Mouse (Mus musculus): ENCODE data around the gene Nckap5.

The Nckap5 gene

DNA sequence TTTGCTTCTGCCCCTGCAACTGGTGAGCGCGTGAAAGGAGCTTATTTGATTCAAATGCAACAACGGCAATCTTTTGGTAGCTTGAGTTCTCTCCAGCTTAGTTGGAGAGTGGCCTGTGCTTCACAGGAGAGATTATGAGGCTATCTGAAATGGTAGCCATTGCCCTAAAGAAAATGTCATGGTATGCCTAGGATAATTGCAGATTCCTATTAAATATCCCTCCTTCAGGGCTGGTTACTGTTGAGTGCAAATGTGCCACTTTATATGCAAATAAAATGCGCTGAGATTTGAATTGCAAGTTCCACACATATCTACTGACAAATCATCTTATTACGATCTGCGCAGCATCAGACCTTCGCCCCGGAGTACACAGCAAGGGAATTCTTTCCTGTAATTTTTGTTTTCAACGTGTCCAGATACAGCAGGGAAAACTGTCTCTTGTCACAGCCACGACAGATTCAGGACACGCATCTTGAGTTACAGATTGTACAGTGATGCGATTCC is 272.8 kb downstream of the Nckap5 start:
- DNase-seq (ENCODE audit: low spot score in 2 of 2), result no peak

DNA sequence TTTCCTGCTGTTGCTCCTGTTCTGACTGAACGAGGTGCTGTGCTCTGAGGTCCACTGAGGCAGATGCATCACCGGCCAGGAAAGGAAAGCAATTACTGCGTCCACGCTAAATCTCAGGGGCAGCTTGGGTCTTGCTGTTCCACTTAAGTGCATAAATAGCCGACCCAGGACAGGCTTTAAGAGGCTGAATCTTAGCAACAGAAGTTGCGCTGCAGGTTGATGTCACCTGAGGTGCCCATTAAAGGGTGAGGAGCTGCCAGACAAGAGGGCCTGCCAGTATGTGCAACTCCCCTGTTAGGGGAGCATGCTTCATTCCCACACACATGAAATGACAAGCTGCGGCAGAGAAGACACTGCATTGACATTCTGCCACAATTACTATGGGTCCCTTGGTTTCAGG is 282.6 kb downstream of the Nckap5 start:
- no peak for DNase-seq (ENCODE audit: low spot score in 2 of 2)

DNA sequence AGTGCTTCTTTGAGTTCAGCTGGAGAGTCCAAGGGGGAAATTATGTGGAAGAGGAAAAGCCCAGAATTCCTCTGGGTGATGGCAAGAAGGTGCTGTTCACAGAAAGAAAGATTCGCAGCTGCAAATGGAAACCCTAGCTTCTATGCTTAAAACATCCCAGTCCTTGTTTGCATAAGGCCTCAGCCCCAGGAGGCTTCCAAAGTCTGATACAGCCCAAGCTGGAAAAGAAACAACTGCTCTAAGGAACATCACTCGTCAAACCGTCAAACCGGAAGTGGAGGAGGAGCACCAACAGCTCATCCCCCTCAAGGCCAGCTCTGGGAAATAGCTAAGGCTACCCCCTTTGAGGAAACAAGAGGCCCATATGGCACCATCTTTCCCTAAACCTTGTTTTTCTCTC is 286.1 kb downstream of the Nckap5 start:
- DNase-seq (ENCODE audit: low spot score in 2 of 2), result no peak

- DNase-seq (ENCODE audit: low spot score in 2 of 2), result no peak
Measured at GRCm38 (mm10) chr1:126537223-126537757, 293.3 kb downstream of the Nckap5 start.

DNA sequence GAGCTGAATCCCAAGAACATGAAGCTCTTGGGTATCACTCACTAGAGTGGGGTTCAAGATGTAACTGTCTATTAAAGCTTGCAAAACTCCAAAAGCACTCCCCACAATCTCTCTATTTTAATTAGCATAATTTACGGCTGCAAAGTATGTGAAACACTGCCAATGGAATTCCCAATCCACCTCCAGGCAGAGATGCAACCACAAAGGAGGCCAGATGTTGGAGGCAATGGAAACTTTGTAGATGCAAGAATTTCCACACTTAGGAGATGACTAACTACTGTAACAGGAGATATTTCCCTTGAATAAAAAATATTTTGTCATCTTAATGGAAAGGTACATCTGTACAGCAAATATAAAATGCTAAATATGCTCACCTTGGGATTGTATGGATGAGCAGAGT is 295.1 kb downstream of the Nckap5 start:
- DNase-seq (ENCODE audit: low spot score in 2 of 2), result no peak

DNA sequence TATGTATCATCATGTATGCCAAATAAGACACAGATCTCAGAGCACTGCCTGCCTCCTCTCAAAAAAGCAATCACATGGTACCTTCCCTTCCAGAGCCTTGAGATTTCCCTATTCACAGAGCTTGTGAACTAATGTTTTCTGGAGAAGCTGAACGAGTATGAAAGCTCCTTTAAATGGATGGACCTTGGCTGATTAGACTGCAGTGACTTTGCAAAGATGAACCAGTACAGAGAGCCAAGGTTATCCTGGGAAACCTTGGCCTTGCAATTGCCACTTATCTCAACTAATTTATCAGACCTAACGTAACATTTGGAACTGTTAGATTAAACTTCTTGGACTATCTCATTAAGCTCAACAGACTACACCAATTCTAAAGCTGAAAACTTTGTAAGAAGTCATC is 296.6 kb downstream of the Nckap5 start:
- DNase-seq (ENCODE audit: low spot score in 2 of 2), result no peak

DNA sequence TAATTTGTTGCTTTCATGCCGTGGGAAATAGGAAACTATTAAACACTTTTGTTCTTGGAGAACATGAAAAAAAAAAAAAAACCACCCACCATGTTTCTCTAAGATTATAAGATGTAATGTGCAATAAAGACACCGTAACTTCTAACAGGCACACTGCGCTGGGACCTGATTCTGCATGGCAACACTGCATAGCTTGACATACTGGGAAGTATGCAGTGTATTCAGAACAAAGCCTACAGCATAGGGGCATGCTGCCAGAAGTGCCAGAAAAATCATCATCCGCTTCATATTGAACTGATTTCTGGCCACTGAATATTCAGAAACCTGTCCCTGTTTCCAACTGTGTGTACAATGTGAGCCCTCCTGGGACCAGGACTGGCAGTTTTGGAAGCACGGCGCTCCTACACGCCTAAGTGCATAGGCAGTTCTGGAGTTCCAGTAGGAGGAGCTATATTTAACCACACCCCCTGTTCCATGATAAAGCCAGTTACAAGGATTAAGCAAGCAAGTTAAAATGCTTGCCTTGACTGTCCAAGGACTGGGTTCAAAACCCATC is 302.5 kb downstream of the Nckap5 start:
- no peak for DNase-seq (ENCODE audit: low spot score in 2 of 2)

- no peak for DNase-seq (ENCODE audit: low spot score in 2 of 2)
Measured at GRCm38 (mm10) chr1:126518067-126518466, 312.5 kb downstream of the Nckap5 start.

GRCm38 (mm10) chr1:126517427-126517826 is 313.2 kb downstream of the Nckap5 start:
- DNase-seq (ENCODE audit: low spot score in 2 of 2), result no peak

- DNase-seq (ENCODE audit: low spot score in 2 of 2), result no peak
Measured at GRCm38 (mm10) chr1:126515054-126515756, 315.4 kb downstream of the Nckap5 start.

- DNase-seq (ENCODE audit: low spot score in 2 of 2), result no peak
Measured at GRCm38 (mm10) chr1:126511835-126512445, 318.7 kb downstream of the Nckap5 start.

GRCm38 (mm10) chr1:126504717-126505116 is 325.9 kb downstream of the Nckap5 start:
- no peak for DNase-seq (ENCODE audit: low spot score in 2 of 2)

GRCm38 (mm10) chr1:126502741-126503140 is 327.9 kb downstream of the Nckap5 start:
- DNase-seq (ENCODE audit: low spot score in 2 of 2), result no peak

DNA sequence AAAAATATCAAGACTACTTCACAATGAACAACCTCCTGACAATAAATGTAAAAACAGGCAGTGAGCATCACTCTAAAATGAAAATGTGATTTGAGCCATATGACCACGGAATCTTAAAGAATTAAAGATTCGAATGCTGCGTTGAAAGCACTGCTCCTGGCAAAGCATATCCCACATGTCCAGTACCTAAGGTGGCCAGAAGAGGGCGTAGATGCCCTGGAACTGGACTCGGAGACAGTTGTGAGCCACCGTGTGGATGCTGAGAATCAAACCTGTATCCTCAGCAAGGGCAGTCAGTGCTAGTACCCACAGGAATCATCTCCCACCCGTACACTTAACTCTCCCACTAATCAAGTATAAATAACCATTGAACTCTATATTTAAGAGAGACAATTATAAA is 333.9 kb downstream of the Nckap5 start:
- no peak for DNase-seq (ENCODE audit: low spot score in 2 of 2)

DNA sequence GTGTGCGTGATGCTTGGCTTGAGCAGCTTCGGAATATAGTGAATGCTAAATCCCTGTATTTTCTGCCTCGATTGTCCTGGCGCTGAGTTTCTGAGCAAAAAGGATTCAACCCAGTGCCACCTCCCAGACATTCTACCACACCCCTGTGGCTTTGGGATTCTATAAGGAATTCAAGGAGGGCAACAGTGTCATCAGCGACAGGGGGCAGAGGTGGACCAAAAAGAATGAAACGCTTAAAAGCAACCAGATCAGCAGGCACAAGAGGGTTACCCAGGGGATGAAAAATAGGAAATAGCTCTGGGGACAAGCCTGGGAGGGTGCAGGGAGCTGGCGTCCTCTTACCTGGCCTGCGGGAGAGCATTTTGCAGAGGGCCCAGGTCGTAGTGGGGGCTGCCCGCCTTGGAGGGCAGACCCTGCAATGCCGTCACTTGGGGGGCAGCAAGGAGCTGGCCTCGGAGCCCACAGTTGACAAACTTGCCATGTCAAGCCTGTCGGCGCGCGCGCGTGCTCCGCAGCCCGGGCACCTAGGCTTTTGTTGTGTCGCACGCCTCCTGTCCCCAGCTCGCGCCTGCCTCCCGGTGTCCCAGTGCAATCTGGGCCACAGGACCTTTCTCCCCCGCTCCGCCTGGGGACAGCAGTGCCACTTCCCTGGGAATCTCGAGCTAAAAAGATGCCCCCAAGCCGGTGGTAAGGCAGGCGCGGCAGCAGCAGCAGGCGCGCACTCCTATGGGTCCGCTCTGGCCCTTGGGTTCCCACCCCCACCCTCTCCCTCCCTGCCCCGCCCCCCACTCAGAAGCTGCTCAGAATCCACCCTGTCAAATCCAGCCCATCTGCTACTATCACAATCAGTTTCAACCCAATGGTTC is 338.2 kb downstream of the Nckap5 start:
- no peak for DNase-seq (ENCODE audit: low spot score in 2 of 2)

GRCm38 (mm10) chr1:126491412-126491811 is 339.2 kb downstream of the Nckap5 start:
- no peak for DNase-seq (ENCODE audit: low spot score in 2 of 2)

GRCm38 (mm10) chr1:126490256-126490655 is 340.3 kb downstream of the Nckap5 start:
- no peak for DNase-seq (ENCODE audit: low spot score in 2 of 2)

DNA sequence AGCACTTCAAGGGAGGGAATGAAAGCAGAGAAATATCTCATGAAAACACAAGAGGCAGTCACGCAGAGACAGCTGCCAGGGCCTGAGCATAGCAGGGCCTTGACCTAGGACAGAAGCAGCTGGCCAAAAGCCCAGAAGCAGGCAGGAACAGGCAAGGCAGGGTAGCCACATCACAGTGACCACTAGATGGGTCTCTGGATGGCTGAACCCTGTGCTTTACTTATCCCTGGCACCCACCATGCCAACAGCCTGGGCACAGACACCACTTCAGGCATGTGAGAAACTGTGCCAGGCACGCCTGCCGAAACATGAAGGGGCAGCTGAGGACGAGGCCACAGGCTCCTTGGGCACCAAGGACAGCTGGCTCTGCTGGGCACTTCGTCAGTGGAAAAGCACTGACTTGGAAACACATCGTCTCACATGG is 345.9 kb downstream of the Nckap5 start:
- no peak for DNase-seq (ENCODE audit: low spot score in 2 of 2)

- DNase-seq (ENCODE audit: low spot score in 2 of 2), result no peak
Measured at GRCm38 (mm10) chr1:126483665-126484064, 346.9 kb downstream of the Nckap5 start.

GRCm38 (mm10) chr1:126481459-126482228 is 349.0 kb downstream of the Nckap5 start:
- DNase-seq (ENCODE audit: low spot score in 2 of 2), result no peak

- DNase-seq (ENCODE audit: low spot score in 2 of 2), result no peak
Measured at GRCm38 (mm10) chr1:126473044-126473443, 357.6 kb downstream of the Nckap5 start.

Measured in natural killer cell, adult 2 months (primary cell).